Mouse (Mus musculus): ENCODE data around the gene Gcc2. TPM values are rescaled to one million over a fixed set of nuclear protein-coding genes. Genes with fewer than 3 reads are reported as not detected.
"Not testable (repeated sequence)": the region's sequence is repeated elsewhere in the genome, so short reads cannot be mapped to it uniquely, and the experiment has no call there.

Gene Gcc2
- polyA plus RNA-seq, 1 experiment from 2014 or later: 75.5 TPM

DNA sequence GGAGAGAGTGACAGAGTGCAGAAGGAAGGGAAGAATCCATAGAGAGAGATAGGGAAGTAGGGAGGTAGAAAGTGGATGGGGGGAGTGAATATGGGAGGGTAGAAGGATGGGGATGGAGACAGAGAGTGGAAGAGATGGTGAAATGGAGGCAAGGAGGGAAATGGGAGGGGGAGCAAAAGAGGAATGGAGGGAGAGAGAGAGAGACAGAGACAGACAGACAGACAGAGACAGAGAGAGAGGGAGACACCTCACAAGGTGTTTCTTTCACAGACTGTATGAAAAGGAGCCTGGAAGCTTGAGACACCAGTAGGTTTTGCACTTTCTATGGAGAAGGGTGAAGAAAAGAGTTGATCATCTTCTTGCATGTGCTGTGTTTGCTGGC is 21.6 kb upstream of the Gcc2 start:
- not testable (repeated sequence) for H3K4me1 ChIP-seq, H3K36me3 ChIP-seq
- peak; percentile 0; the same call in 1 of the 2 replicates for ATAC-seq (ENCODE audit: insufficient read depth, low FRiP score, low read depth)

DNA sequence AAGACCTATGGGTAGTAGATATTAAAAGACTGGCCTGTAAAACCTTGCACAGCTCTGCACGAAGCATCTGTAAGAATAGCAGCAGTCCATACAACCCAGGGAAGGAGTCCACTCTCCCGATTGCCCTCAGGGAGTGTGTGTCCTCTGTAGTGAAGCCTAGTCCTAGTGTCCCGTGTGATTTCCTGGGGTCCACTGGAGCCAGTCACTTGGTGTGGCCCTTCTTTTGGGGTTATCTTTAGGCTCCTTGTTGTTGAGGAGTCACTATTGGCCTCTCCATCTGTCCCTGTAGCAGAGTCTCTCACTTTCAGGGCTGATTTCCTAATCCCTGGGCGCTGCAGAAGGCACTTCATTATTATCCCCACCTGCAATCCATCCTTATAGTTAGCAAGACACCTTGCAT is 20.3 kb upstream of the Gcc2 start:
- not testable (repeated sequence) for ATAC-seq (ENCODE audit: insufficient read depth, low FRiP score, low read depth); H3K9ac ChIP-seq; H3K27ac ChIP-seq; H3K4me3 ChIP-seq (replicated peaks); H3K36me3 ChIP-seq; H3K4me2 ChIP-seq; H3K27me3 ChIP-seq (replicated peaks); H3K4me1 ChIP-seq; H3K9me3 ChIP-seq
- 79% methylated on average over 4 of the region's 4 CpGs for WGBS

More for the DNA sequence above, 21.6 kb upstream of the Gcc2 start:
- H3K27me3 ChIP-seq (replicated peaks); H3K9ac ChIP-seq; H3K4me3 ChIP-seq (replicated peaks); H3K4me2 ChIP-seq; H3K27ac ChIP-seq; H3K9me3 ChIP-seq: not testable (repeated sequence)

- Histone ChIP-seq H3K4me1 (no peaks in the 10 kb centered on the region), H3K27me3 (replicated peaks) (no peaks in the 10 kb centered on the region), H3K36me3 (no peaks in the 10 kb centered on the region), H3K9ac (no peak within 1 kb of the TSS), H3K4me2 (no peak within 1 kb of the TSS), H3K27ac (no peak within 1 kb of the TSS), H3K9me3 (peaks cover 5% of the 10 kb centered on the region), H3K4me3 (replicated peaks) (no peak within 1 kb of the TSS)
- WGBS: 88% methylated on average over 10 of the region's 10 CpGs
- no peak for ATAC-seq (ENCODE audit: insufficient read depth, low FRiP score, low read depth)
These were observed 18.7 kb upstream of the Gcc2 start, which contains the start of gene Gm4981 for GRCm38 (mm10) chr10:58236613-58237012. Gene Gm4981, minus strand, starts transcription at chr10:58236701.

DNA sequence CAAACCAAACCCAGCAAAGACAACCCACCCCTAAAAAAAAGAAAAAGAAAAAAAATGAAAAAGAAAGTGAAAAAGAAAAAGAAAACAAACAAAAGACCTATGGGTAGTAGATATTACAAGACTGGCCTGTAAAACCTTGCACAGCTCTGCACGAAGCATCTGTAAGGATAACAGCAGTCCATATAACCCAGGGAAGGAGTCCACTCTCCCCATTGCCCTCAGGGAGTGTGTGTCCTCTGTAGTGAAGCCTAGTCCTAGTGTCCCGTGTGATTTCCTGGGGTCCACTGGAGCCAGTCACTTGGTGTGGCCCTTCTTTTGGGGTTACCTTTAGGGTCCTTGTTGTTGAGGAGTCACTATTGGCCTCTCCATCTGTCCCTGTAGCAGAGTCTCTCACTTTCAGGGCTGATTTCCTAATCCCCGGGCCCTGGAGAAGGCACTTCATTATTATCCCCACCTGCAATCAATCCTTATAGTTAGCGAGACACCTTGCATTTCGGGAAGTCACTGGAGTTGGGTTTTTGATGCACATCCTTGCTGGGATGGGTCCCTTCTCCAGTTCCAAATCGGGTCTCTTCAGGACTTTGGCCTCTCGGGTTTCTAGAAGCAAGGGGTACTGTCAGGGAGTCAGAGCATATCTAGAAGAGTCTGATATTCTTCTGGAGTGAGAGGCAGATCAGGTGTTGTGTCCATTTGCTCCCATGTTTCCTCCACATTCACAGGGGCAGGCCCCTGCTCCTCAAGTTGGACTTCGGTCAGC is 16.1 kb upstream of the Gcc2 start:
- not testable (repeated sequence) for H3K9me3 ChIP-seq; H3K4me2 ChIP-seq; H3K27ac ChIP-seq; H3K4me1 ChIP-seq; H3K27me3 ChIP-seq (replicated peaks); H3K9ac ChIP-seq; H3K4me3 ChIP-seq (replicated peaks); H3K36me3 ChIP-seq
- 83% methylated on average over 8 of the region's 8 CpGs for WGBS
- ATAC-seq (ENCODE audit: insufficient read depth, low FRiP score, low read depth): peak; percentile 84

DNA sequence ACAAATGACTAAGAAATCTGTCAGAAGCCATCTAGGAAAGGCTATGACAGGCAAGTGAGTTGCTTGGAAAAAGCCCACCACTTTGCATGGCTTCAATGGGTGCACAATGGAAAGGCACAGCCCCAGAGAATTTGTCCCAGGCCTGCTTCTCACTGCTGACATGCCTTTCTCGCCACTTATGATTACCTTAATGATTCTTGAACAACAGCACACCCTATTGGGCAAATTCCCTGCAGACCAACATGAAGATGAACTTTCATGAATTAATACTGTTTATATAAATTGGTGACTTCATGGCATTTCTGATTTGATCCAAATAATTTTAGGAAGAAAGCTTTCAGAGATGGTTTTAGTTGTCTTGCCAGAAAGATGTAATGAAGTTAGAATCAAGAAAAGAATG is 5.8 kb upstream of the Gcc2 start:
- no peak for ATAC-seq (ENCODE audit: insufficient read depth, low FRiP score, low read depth)
- 16% methylated on average over 1 of the region's 1 CpGs for WGBS
- H3K4me2 ChIP-seq: no peak overlapping the region

DNA sequence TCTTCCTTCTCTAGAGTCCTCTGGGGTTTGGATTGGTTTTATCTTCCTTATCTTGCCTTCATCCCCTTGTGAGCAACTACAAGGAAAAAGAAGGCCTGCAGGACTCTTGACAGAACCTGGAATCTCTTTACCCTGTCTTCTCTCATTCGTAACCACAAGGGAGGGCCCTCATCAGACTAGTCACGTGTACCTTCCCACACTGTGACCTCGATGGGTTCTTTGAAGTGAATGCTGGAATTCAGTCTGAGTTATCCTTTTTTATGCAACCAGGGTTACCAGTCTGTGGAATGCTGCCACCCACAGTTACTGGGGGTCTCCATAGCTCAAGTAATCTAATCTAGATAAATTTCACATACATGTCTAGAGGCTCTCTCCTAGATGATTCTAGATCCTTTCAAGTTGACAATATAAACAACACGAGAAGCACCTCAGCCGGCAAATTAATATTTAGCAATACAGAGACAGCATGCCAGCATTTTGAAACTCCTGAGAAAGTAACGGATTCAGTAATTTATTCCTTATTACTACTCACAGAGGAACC is 592 bp upstream of the Gcc2 start:
- Histone ChIP-seq H3K9ac (no peak overlapping the region), H3K27me3 (replicated peaks) (no peaks in the 10 kb centered on the region)
- no peak for ATAC-seq (ENCODE audit: insufficient read depth, low FRiP score, low read depth)

More for the DNA sequence above, 5.8 kb upstream of the Gcc2 start:
- H3K4me3 ChIP-seq (replicated peaks): no peak overlapping the region
- H3K27ac ChIP-seq: no peak overlapping the region
- H3K27me3 ChIP-seq (replicated peaks): no peaks in the 10 kb centered on the region
- H3K9ac ChIP-seq: no peak overlapping the region
- H3K9me3 ChIP-seq: no peaks in the 10 kb centered on the region
- no peaks in the 10 kb centered on the region for H3K4me1 ChIP-seq
- no peaks in the 10 kb centered on the region for H3K36me3 ChIP-seq

GRCm38 (mm10) chr10:58255954-58256353 is 657 bp downstream of the Gcc2 start:
- Histone ChIP-seq H3K27ac (peak overlapping the region; percentile 80; the same call in 1 of the 2 replicates), H3K4me2 (peak overlapping the region; percentile 51), H3K9me3 (no peaks in the 10 kb centered on the region), H3K27me3 (replicated peaks) (no peaks in the 10 kb centered on the region), H3K4me1 (no peaks in the 10 kb centered on the region), H3K4me3 (replicated peaks) (peak overlapping the region; percentile 91), H3K36me3 (peaks cover 2% of the 10 kb centered on the region; the same call in 1 of the 2 replicates), H3K9ac (0 out of 2 replicates have a peak overlapping the region, but pooled peaks have one; percentile 69)
- under 1% methylated on average over 4 of the region's 4 CpGs for WGBS
- ATAC-seq (ENCODE audit: insufficient read depth, low FRiP score, low read depth): no peak; the same call in 1 of the 2 replicates

More for the DNA sequence above, 592 bp upstream of the Gcc2 start:
- 29% methylated on average over 6 of the region's 6 CpGs for WGBS
- Histone ChIP-seq H3K4me2 (peak overlapping the region; percentile 51), H3K36me3 (0 out of 2 replicates have a peak, but pooled peaks cover 2% of the 10 kb centered on the region), H3K4me3 (replicated peaks) (peak overlapping the region; percentile 91), H3K9me3 (no peaks in the 10 kb centered on the region), H3K4me1 (no peaks in the 10 kb centered on the region), H3K27ac (no peak overlapping the region)

GRCm38 (mm10) chr10:58258466-58258865 is 3.2 kb downstream of the Gcc2 start:
- WGBS: 60% methylated on average over 5 of the region's 5 CpGs

GRCm38 (mm10) chr10:58282238-58282637 is 26.9 kb downstream of the Gcc2 start:
- Histone ChIP-seq H3K4me2 (no peak overlapping the region), H3K4me1 (no peaks in the 10 kb centered on the region), H3K27me3 (replicated peaks) (no peaks in the 10 kb centered on the region), H3K27ac (no peak overlapping the region), H3K4me3 (replicated peaks) (no peak overlapping the region), H3K9ac (no peak overlapping the region), H3K9me3 (no peaks in the 10 kb centered on the region), H3K36me3 (peaks cover 24% of the 10 kb centered on the region)
- 88% methylated on average over 7 of the region's 7 CpGs for WGBS
- ATAC-seq (ENCODE audit: insufficient read depth, low FRiP score, low read depth): no peak

More at GRCm38 (mm10) chr10:58258466-58258865, 3.2 kb downstream of the Gcc2 start:
- no peaks in the 10 kb centered on the region for H3K4me1 ChIP-seq
- H3K4me2 ChIP-seq: no peak overlapping the region
- ATAC-seq (ENCODE audit: insufficient read depth, low FRiP score, low read depth): no peak
- no peak overlapping the region for H3K4me3 ChIP-seq (replicated peaks)
- H3K27ac ChIP-seq: no peak overlapping the region
- no peaks in the 10 kb centered on the region for H3K9me3 ChIP-seq
- H3K27me3 ChIP-seq (replicated peaks): no peaks in the 10 kb centered on the region
- no peak overlapping the region for H3K9ac ChIP-seq
- peaks cover 6% of the 10 kb centered on the region for H3K36me3 ChIP-seq

GRCm38 (mm10) chr10:58290742-58291141 is 35.4 kb downstream of the Gcc2 start:
- Histone ChIP-seq H3K36me3 (peaks cover 47% of the 10 kb centered on the region), H3K4me2 (no peak overlapping the region), H3K4me3 (replicated peaks) (no peak overlapping the region), H3K9ac (no peak overlapping the region), H3K4me1 (no peaks in the 10 kb centered on the region), H3K9me3 (no peaks in the 10 kb centered on the region), H3K27me3 (replicated peaks) (no peaks in the 10 kb centered on the region), H3K27ac (no peak overlapping the region)
- no peak for ATAC-seq (ENCODE audit: insufficient read depth, low FRiP score, low read depth)
- 47% methylated on average over 3 of the region's 3 CpGs for WGBS

GRCm38 (mm10) chr10:58294246-58294645 is 38.9 kb downstream of the Gcc2 start:
- Histone ChIP-seq H3K4me2 (no peak overlapping the region), H3K9ac (no peak overlapping the region), H3K4me1 (no peaks in the 10 kb centered on the region), H3K4me3 (replicated peaks) (no peak overlapping the region), H3K36me3 (peaks cover 58% of the 10 kb centered on the region), H3K9me3 (no peaks in the 10 kb centered on the region), H3K27me3 (replicated peaks) (no peaks in the 10 kb centered on the region), H3K27ac (no peak overlapping the region)
- no peak for ATAC-seq (ENCODE audit: insufficient read depth, low FRiP score, low read depth)
- WGBS: 96% methylated on average over 3 of the region's 3 CpGs

DNA sequence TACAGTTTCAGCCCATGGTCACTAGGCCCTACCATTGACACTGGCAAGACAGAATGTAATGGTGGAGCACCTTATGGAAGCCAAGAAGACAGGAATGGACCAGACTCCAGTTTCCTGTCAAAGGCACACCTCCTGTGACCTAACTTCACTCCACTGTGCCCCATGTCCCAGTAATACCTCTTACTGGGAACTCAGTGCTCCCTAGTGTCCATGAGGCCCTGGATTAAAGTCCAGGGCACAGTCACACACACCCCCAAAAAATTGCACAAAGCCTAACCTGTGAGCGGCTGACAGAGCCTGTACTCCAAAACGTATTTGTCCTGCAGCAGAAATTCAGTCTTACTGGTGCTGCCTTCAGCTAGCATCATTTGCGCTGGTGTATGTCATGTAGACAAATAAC is 40.3 kb downstream of the Gcc2 start:
- H3K36me3 ChIP-seq: peaks cover 53% of the 10 kb centered on the region
- no peaks in the 10 kb centered on the region for H3K4me1 ChIP-seq
- 95% methylated on average over 3 of the region's 3 CpGs for whole genome bisulfite sequencing
- no peak overlapping the region for H3K4me2 ChIP-seq
- H3K9me3 ChIP-seq: no peaks in the 10 kb centered on the region
- H3K4me3 ChIP-seq (replicated peaks): no peak overlapping the region
- no peak for ATAC-seq (ENCODE audit: insufficient read depth, low FRiP score, low read depth)
- H3K27me3 ChIP-seq (replicated peaks): no peaks in the 10 kb centered on the region
- H3K9ac ChIP-seq: no peak overlapping the region
- no peak overlapping the region for H3K27ac ChIP-seq

Measured in stomach, embryonic 15.5 days (tissue).